ENCODE assay signal across 15 mouse cellular contexts in the genomic region with DNA sequence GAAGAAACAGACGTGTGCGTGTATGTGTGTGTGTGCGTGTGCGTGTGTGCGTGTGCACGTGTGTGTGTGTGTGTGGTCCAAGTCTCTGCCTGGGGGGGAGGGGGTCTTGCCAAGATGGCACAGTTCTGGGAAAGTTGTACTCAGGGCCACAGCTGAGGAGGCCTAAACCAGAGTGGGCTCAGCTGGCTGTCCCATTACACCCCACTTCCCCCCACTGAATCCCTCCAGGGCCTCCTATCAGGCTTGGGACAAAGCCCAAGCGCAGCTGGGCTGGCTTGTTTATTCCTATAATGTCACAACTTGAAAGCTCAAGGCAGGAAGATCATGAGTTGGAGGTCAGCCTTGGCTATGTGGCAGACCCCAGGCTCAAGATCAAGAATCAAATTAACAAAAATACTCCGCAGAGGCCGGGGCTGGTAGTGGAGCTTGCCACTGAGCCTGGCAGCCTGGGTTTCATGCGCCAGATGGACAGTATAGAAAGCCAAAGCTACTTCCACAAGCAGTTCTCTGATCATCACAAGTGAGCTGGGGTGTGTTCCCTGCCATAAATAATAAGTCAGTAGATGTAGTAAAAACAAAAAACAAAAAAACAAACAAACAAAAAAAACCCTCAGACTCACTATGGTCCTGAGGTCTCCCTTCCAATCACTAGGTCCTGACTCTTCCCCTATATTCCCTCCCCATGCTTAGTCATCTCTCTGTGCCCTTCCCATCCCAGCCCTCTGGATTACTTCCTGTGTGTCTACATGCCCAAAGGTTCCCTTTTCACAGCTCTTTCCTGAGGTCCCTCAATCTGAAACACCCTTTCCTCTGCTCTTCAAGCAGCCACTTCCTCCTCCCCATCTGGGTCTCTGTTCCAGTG. TPM values are rescaled to one million over a fixed set of nuclear protein-coding genes. Genes with fewer than 3 reads are reported as not detected.
A peak's percentile ranks its signal among the peaks of the same experiment; 100 is the strongest.
DNase-seq lines count a peak whose midpoint lies in the region; ATAC-seq and TF ChIP-seq lines count a peak whose summit lies in the region.
"Had no signal": no experiment of that assay in that cellular context is flagged by ENCODE, and none has a peak within 500 bp of the region (broad histone marks: within the 10 kb centered on the region; RNA-seq: fewer than 3 reads in every experiment).

No protein-coding gene starts in this region.

- H3K9ac ChIP-seq in forebrain, postnatal 0 days, result no peak overlapping the region
- H3K9ac ChIP-seq in forebrain, embryonic 16.5 days (replicated peaks; ENCODE audit: low read depth, low read length), result no peak overlapping the region
- H3K9ac ChIP-seq: embryonic facial prominence, embryonic 13.5 days; kidney, embryonic 15.5 days; limb, embryonic 15.5 days had no signal

- DNase-seq in forebrain, postnatal 0 days, result peak; percentile 26
- peak; percentile 70 for DNase-seq in left cerebral cortex, postnatal 4 days
- DNase-seq in left cerebral cortex, postnatal 10 days (ENCODE audit: extremely low spot score in 1 of 2, low spot score in 2 of 2), result no peak
- DNase-seq in adipocyte (ENCODE audit: low spot score), result peak; percentile 65
- no peak for DNase-seq in natural killer cell, adult 2 months (ENCODE audit: low spot score in 2 of 2)
- DNase-seq: adrenal gland, postnatal 14 days had no signal

- ATAC-seq in forebrain, postnatal 0 days, result no peak
- ATAC-seq in forebrain, embryonic 16.5 days, result no peak
- peak; percentile 40 for ATAC-seq in granulocyte monocyte progenitor cell, adult 5-6 weeks (replicated peaks; ENCODE audit: poor library complexity, severe bottlenecking)

- no peaks in the 10 kb centered on the region for H3K4me1 ChIP-seq in forebrain, postnatal 0 days (ENCODE audit: insufficient read depth)
- no peaks in the 10 kb centered on the region for H3K4me1 ChIP-seq in forebrain, embryonic 16.5 days (replicated peaks; ENCODE audit: control insufficient read depth, insufficient read depth, low read length)
- H3K4me1 ChIP-seq: embryonic facial prominence, embryonic 13.5 days; kidney, embryonic 15.5 days; limb, embryonic 15.5 days had no signal

- H3K4me3 ChIP-seq in forebrain, postnatal 0 days (ENCODE audit: low read depth, low read length), result no peak overlapping the region
- H3K4me3 ChIP-seq in forebrain, embryonic 16.5 days (replicated peaks; ENCODE audit: low read length), result no peak overlapping the region
- H3K4me3 ChIP-seq: embryonic facial prominence, embryonic 13.5 days; forebrain, embryonic 10.5 days; kidney, embryonic 15.5 days; layer of hippocampus, adult 2 months; limb, embryonic 15.5 days had no signal

- intact Hi-C loops in left cerebral cortex, postnatal 4 days (cut with DNase I), result no loop called here
- intact Hi-C loops in left cerebral cortex, postnatal 10 days (cut with DNase I), result no loop called here

- H3K36me3 ChIP-seq in forebrain, postnatal 0 days (ENCODE audit: insufficient read depth), result no peaks in the 10 kb centered on the region
- H3K36me3 ChIP-seq in forebrain, embryonic 16.5 days (ENCODE audit: control insufficient read depth, insufficient read depth), result no peaks in the 10 kb centered on the region
- H3K36me3 ChIP-seq: embryonic facial prominence, embryonic 13.5 days; forebrain, embryonic 10.5 days; G1E; kidney, embryonic 15.5 days; limb, embryonic 15.5 days had no signal

- no peaks in the 10 kb centered on the region for H3K27me3 ChIP-seq in forebrain, postnatal 0 days (ENCODE audit: insufficient read depth, low read length)
- no peaks in the 10 kb centered on the region for H3K27me3 ChIP-seq in forebrain, embryonic 16.5 days (replicated peaks; ENCODE audit: control insufficient read depth, insufficient read depth, low read length)
- H3K27me3 ChIP-seq: embryonic facial prominence, embryonic 13.5 days; limb, embryonic 15.5 days had no signal

- H3K27ac ChIP-seq in forebrain, postnatal 0 days (ENCODE audit: low read depth, low read length), result no peak overlapping the region
- no peak overlapping the region for H3K27ac ChIP-seq in forebrain, embryonic 16.5 days (ENCODE audit: low read length)
- H3K27ac ChIP-seq: embryonic facial prominence, embryonic 13.5 days; forebrain, embryonic 10.5 days; kidney, embryonic 15.5 days; layer of hippocampus, adult 2 months; limb, embryonic 15.5 days; macrophage had no signal

- WGBS in forebrain, postnatal 0 days, result 83% methylated on average over 10 of the region's 10 CpGs
- 83% methylated on average over 10 of the region's 10 CpGs for WGBS in forebrain, embryonic 16.5 days

- no peak for TF ChIP-seq CTCF in forebrain, postnatal 0 days (IDR thresholded peaks at IDR 0.05; ENCODE audit: low read depth)

- H3K9me3 ChIP-seq in forebrain, postnatal 0 days (ENCODE audit: low read length), result no peaks in the 10 kb centered on the region
- H3K9me3 ChIP-seq in forebrain, embryonic 16.5 days (ENCODE audit: control insufficient read depth, low read length), result no peaks in the 10 kb centered on the region
- H3K9me3 ChIP-seq: embryonic facial prominence, embryonic 13.5 days; forebrain, embryonic 10.5 days; G1E; kidney, embryonic 15.5 days; limb, embryonic 15.5 days had no signal

- H3K4me2 ChIP-seq in forebrain, postnatal 0 days (ENCODE audit: low read depth), result no peak overlapping the region
- no peak overlapping the region for H3K4me2 ChIP-seq in forebrain, embryonic 16.5 days (ENCODE audit: low read length)
- H3K4me2 ChIP-seq: embryonic facial prominence, embryonic 13.5 days; kidney, embryonic 15.5 days; limb, embryonic 15.5 days had no signal

RNA-seq across cellular contexts. Expression of a gene that starts 18.7 kb away (rescaled TPM):
- 80.6 and 89.2 TPM in 2 replicates for total RNA-seq in forebrain, postnatal 0 days (2014; rRNA removed)
- polyA plus RNA-seq in forebrain, postnatal 0 days (2015; fragmentation: Nextera tagmentation; extraction: Ambion mirVana), result 23.5 and 32.1 TPM in 2 replicates
- 44.1 and 46.4 TPM in 2 replicates for polyA plus RNA-seq in forebrain, embryonic 16.5 days (2015; fragmentation: Nextera tagmentation; extraction: Ambion mirVana)
- 10 to 100 TPM; 40.1 to 46.8 TPM for total RNA-seq in left cerebral cortex, postnatal 4 days (2021)
- total RNA-seq in left cerebral cortex, postnatal 10 days (2021), result 10 to 100 TPM; 54.9 to 59.8 TPM
- 21.1 and 21.8 TPM in 2 replicates for total RNA-seq in granulocyte monocyte progenitor cell, adult 5-6 weeks (2014; fragmentation: Nextera tagmentation)
- 12.7 and 13.3 TPM in 2 replicates for total RNA-seq in granulocyte monocyte progenitor cell, adult 5-6 weeks (2017)

Comparison
In these comparisons a context has a peak if more than half of its experiments do, and no peak if none do; other contexts are left out.
1. DNase-seq: peak in forebrain, postnatal 0 days (single experiment), left cerebral cortex, postnatal 4 days (single experiment) and adipocyte (single experiment); none in left cerebral cortex, postnatal 10 days (0 of 2) and natural killer cell, adult 2 months (0 of 2).